Mouse (Mus musculus) urinary bladder, adult 18-20 months (tissue): ENCODE measurements around the gene Cacna2d3.

Experiments
- DNase-seq, 2 experiments: peaks; one replicate each; pipeline ENCODE4 v3.0.0; 2022; ENCODE audit warnings: low spot score in 2 of 2, mixed read lengths in 2 of 2

Gene Cacna2d3

GRCm38 (mm10) chr14:29392851-29393250, 328.8 kb downstream of the Cacna2d3 start:
- no peak for DNase-seq

GRCm38 (mm10) chr14:29391489-29391888, 330.2 kb downstream of the Cacna2d3 start:
- DNase-seq = no peak

DNA sequence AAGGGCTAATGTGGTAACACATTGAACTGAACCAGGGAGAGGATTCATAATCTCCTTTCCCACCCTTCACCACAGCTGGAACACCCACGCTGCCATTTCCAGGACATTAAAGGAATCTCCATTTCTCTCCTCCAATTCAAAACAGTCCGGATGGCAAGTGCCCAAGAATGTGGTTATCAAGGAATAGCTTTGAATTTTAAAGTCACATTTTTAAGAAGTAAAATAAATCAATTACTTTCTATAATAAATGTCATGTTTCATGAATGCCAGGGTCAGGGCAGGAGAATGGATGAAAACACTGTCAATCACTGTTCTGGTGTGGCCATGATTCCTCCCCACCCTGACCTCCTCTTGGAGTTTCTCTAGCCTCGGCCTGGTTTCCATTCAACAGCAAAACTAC, 333.9 kb downstream of the Cacna2d3 start:
- DNase-seq = no peak

- no peak for DNase-seq
Measured at GRCm38 (mm10) chr14:29385500-29385899, 336.2 kb downstream of the Cacna2d3 start.

- DNase-seq = no peak
Measured at GRCm38 (mm10) chr14:29382786-29383185, 338.9 kb downstream of the Cacna2d3 start.

GRCm38 (mm10) chr14:29366911-29367310, 354.8 kb downstream of the Cacna2d3 start:
- no peak for DNase-seq

GRCm38 (mm10) chr14:29362448-29362847, 359.2 kb downstream of the Cacna2d3 start:
- no peak for DNase-seq

GRCm38 (mm10) chr14:29350627-29351026, 371.0 kb downstream of the Cacna2d3 start:
- no peak for DNase-seq

DNA sequence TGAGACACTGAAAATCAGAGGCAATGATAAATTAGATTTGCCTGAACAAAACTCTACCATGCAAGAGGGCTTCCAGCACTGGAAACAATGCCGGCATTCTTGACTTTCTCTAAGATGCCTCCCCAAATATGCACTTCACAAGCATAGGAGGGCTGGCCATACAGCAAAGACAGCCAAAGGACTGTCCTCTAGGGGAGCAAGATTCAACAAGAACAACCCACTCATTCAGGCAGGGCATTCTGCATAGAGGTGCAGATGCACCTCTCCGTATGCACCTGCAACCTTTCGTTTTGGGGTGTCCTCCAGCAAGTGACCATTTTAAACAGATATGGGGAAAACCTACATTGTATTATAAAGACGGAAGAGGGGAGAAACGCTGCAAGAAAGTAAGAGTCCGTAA, 380.1 kb downstream of the Cacna2d3 start:
- DNase-seq = no peak

- DNase-seq = no peak
Measured at GRCm38 (mm10) chr14:29340728-29341127, 380.9 kb downstream of the Cacna2d3 start.

DNA sequence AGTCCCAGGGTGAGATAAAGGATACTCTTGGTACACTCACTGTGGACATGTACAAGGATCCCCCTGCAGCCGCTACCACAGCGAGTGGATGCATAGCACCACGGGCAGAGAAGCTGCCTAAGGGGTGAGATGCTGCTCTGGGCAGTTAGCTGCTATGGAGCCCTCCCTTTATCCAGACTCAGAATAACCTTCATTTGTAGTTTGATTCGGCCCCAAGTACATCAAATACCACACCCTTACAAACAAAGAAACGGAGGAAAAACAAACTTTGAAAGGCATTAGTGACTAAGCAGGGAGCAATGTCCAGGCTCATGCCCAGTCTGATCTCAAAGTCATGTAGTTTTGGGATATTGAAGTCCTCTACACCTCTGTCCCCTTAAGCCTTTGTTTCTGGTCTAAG, 386.8 kb downstream of the Cacna2d3 start:
- DNase-seq = no peak

DNA sequence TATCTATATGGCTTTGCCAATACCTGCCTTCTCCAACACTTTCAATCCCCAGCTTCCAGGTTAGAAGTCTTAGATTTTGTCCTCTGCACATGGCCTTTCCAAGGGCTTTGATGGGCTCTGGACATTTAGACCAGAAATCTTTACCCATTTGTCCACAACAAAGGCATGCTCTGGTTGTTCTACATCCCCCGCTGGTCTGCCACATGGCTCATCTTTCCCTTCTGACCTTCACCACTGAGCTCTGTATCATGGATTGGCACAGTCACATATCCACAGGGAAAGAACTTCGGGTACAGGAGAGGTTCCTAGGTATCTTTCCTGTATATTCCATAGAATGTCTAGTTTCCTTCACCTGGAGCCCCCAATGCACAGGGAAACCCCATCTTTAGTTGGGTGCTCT, 387.4 kb downstream of the Cacna2d3 start:
- no peak for DNase-seq

DNA sequence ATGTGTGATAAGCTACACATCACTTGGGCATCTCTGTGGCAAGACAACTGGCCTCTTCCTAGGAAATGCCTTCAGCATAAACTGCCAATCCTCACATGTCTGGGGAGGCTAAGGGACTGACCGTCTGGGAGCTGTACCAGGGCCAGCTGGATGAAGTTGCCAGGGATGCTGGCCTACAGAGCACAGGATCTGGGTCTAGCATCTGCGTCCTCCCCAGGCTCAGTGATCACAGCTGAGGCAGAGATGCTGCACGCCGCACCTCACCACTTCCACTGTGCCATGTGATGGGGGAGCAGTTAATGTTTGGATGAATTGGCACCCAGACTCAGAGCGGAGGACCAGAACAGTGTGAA, 397.3 kb downstream of the Cacna2d3 start:
- no peak for DNase-seq

DNA sequence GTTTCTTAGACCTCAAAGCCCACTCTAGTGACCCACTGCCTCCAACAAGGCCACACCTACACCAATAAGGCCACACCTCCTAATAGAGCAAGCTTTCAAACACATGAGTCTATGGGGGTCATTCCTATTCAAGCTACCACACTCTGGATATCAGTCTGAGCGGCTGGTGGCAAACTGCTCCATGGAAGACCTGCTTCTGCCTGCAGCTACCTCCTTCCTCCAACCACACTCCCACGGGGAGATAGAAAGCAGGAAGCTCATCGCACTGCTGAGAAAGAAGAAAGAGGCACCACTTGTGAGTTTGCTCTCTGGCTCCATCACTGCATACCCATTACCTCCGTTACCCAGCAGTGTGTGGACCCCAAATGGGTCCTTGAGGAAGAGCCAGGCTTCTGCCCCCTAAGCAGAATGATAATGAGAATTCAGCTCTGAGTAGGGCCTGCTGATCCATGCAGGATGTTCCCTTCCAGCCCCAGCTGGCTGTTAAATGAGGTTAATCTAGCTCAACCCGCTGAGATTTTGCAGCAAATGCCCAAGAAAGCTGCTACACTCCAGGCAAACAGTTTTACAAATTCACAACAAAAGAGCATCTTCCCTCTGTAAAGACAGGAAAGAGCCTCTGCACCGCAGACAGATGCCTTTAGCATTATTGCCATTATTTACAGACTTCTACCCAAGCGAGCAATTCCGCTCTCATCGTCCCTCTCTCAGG, 397.8 kb downstream of the Cacna2d3 start:
- no peak for DNase-seq

DNA sequence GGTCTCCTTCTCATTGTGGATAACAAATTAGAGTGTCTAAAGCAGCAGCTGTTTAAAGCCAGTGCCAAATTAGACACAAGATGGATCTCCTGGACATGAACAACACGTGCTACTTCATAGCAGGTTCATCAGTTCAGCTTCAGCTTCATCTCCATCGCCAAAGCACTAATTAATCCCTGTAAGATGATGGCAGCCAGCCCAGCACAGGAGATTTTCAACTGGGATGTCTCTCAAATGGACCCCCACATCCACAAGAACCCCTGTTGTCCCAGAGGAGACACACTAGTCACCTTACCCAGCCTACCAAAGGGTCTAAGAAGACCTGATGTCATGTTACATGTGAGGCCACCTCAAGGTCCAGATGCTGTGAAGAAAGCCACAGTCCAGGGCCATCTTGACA, 408.2 kb downstream of the Cacna2d3 start:
- no peak for DNase-seq

GRCm38 (mm10) chr14:29305623-29306022, 416.0 kb downstream of the Cacna2d3 start:
- DNase-seq = no peak

GRCm38 (mm10) chr14:29296185-29296754, 425.4 kb downstream of the Cacna2d3 start:
- DNase-seq = no peak

- DNase-seq = no peak
Measured at GRCm38 (mm10) chr14:29278901-29279300, 442.8 kb downstream of the Cacna2d3 start.

GRCm38 (mm10) chr14:29278401-29278800, 443.3 kb downstream of the Cacna2d3 start:
- DNase-seq = no peak

DNA sequence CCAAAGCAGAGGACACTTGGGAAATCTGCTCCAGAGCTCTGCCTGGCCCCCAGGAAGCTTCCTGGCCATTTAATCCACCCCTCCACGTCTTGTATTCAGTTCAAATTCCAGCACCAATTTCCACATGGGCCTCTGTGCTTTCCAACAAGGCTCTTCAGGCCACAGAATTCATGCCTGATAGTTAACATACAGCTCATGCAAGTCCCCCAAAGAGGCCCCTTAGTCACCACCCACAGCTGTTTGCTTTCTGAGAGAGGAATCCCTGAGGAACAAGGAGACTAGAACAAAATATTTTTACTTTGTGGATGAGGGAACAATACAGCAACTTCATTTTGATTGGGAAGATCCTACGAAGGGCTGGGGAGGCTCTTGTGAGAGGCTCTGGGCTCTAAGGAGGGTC, 444.0 kb downstream of the Cacna2d3 start:
- DNase-seq = no peak

DNA sequence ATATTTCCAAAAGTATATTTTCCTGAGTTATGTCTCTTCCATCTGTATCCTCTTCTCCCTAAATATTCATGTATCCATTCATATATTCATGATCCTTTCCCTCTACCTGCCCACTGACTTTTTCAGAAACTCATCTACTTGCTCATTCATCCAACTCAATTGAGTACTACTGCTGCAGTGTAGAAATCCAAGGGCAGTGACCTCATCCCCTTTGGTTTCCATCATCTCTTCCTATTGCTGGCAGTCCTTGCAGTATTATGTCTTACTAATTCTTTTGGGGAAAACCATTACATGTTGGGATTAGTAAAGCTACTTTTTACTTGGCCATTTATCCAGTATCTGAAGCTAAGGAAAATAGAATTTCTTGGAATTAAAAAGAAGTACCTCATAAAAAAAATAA, 447.8 kb downstream of the Cacna2d3 start:
- no peak for DNase-seq

DNA sequence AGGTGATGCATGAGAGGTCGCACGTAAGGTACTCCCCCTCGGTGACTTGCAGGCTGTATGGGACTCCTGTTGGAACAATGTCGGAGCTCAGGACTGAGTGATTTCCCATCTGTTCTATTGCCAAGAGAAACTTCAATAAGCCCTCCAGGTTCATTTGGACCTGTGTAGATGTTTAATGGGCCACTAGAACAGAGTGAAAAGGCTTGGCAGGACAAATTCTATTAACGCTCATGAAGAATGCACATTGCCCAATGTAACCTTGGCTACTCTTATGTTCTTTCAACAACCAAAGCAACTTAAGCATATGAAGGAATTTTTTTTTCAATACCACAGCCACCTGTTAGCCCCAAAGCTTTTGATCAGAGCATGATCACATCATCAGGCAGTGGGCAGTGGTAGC, 451.1 kb downstream of the Cacna2d3 start:
- no peak for DNase-seq

GRCm38 (mm10) chr14:29269816-29270215, 451.8 kb downstream of the Cacna2d3 start:
- DNase-seq = no peak

DNA sequence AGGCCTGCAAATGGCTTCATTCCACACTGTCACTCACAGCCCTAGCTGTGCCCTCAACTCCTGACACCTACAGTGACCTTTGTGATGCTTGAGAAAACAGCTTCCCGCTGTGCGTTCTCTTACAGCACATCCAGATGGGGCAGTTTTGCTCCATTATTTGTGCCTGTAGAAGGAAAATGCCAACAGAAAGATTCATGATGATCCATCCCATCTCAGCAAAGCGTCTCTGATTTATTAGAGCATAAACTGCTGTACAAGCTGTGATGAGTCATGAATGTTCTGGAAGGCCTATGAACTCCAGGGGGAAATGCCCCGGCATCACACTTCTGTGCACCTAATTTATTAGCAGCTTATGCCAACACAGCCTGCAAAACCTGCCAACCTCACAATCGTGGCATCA, 453.1 kb downstream of the Cacna2d3 start:
- no peak for DNase-seq
